Mouse (Mus musculus) CH12.LX (cell line): ENCODE data around the gene Rsph6a.

ENCODE experiments used
- CTCF ChIP-seq, 2 experiments: IDR thresholded peaks in 1 of 2; conservative IDR thresholded peaks in 1 of 2; 2 replicates each; pipeline ENCODE4 v1.5.1; 2011 to 2012; ENCODE audit warnings: low read depth in 2 of 2, low read length in 2 of 2, improper control_type of control experiment in 1 of 2, inconsistent platforms in 1 of 2, mild to moderate bottlenecking in 1 of 2, moderate library complexity in 1 of 2
- SIN3A ChIP-seq: IDR thresholded peaks from 2 replicates; pipeline ENCODE4 v1.6.1; 2012; ENCODE audit warnings: low read length, improper control_type of control experiment, inconsistent platforms

DNA sequence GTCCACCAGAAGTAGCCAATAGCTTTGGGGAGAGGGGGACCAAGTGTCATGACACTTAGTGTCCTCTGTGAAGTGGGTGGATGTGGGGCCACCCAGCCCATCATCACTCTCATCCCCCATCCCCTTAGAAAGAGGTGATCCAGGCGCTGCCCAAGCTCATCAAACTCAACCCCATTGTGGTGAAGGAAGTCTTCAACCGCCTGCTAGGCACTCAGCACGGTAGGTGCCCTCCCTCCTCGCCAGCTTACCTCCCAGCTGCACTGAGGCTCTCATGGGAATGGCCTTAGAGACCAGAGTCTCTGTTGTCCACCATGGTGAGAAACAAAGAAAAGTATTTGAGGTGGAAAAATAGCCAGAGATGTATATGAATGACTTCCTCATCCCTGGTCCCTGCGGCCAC, 5.2 kb upstream of the Rsph6a start:
- TF ChIP-seq CTCF (conservative IDR thresholded peaks at IDR 0.05 in 1 of 2, IDR thresholded peaks at IDR 0.05 in 1 of 2; ENCODE audit: low read depth in 2 of 2, low read length in 2 of 2) (no peak), SIN3A (no peak)
